Mouse (Mus musculus): ENCODE data around the gene Tbr1. TPM values are rescaled to one million over a fixed set of nuclear protein-coding genes. Genes with fewer than 3 reads are reported as not detected.

Tbr1 gene
- under 1 TPM in 1 of 2 experiments, not detected in 1; 0.27 TPM for total RNA-seq (2021)
- long read RNA-seq, experiment 1, result 0 reads
- long read RNA-seq, experiment 2, result 0 reads

GRCm38 (mm10) chr2:61802656-61803251 lies at the start of gene Tbr1:
Gene Tbr1 (plus strand): TSS chr2:61802930.
- DNase-seq, result no peak

- DNase-seq, result no peak
Measured at GRCm38 (mm10) chr2:61754989-61755388, 47.7 kb upstream of the Tbr1 start.

- no peak for DNase-seq
Measured at GRCm38 (mm10) chr2:61759234-61759855, 43.4 kb upstream of the Tbr1 start.

- DNase-seq, result no peak
Measured at GRCm38 (mm10) chr2:61760044-61760443, 42.7 kb upstream of the Tbr1 start.

- DNase-seq, result no peak
Measured at GRCm38 (mm10) chr2:61764470-61765105, 38.1 kb upstream of the Tbr1 start.

- no peak for DNase-seq
Measured at GRCm38 (mm10) chr2:61765526-61765925, 37.2 kb upstream of the Tbr1 start.

- no peak for DNase-seq
Measured at GRCm38 (mm10) chr2:61780794-61781193, 21.9 kb upstream of the Tbr1 start.

GRCm38 (mm10) chr2:61794960-61795359 lies 7.8 kb upstream of the Tbr1 start:
- no peak for DNase-seq

GRCm38 (mm10) chr2:61798048-61798447 lies 4.7 kb upstream of the Tbr1 start:
- no peak for DNase-seq

GRCm38 (mm10) chr2:61803443-61804367 lies 975 bp downstream of the Tbr1 start:
- DNase-seq, result no peak

- DNase-seq, result no peak
Measured at GRCm38 (mm10) chr2:61804382-61804840, 1.7 kb downstream of the Tbr1 start.

GRCm38 (mm10) chr2:61804841-61805540 lies 2.3 kb downstream of the Tbr1 start:
- no peak for DNase-seq

- DNase-seq, result no peak
Measured at GRCm38 (mm10) chr2:61805541-61806345, 3.0 kb downstream of the Tbr1 start.

GRCm38 (mm10) chr2:61806346-61806825 lies 3.7 kb downstream of the Tbr1 start:
- no peak for DNase-seq

GRCm38 (mm10) chr2:61807151-61807550 lies 4.4 kb downstream of the Tbr1 start:
- DNase-seq, result no peak

- DNase-seq, result no peak
Measured at GRCm38 (mm10) chr2:61807781-61808180, 5.1 kb downstream of the Tbr1 start.

- DNase-seq, result no peak
Measured at GRCm38 (mm10) chr2:61808776-61809175, 6.0 kb downstream of the Tbr1 start.

GRCm38 (mm10) chr2:61809381-61809780 lies 6.7 kb downstream of the Tbr1 start:
- no peak for DNase-seq

GRCm38 (mm10) chr2:61810751-61811150 lies 8.0 kb downstream of the Tbr1 start:
- no peak for DNase-seq

GRCm38 (mm10) chr2:61811163-61811506 lies 8.4 kb downstream of the Tbr1 start:
- no peak for DNase-seq

All from adrenal gland, postnatal 10 days (tissue).